Mouse (Mus musculus): ENCODE measurements at regions not wholly inside any gene's neighbourhood (a gene's known extent, or its start where the extent isn't known, plus 50 kb on each side); places are given as distances from the start of the nearest gene placed in this dataset.

DNA sequence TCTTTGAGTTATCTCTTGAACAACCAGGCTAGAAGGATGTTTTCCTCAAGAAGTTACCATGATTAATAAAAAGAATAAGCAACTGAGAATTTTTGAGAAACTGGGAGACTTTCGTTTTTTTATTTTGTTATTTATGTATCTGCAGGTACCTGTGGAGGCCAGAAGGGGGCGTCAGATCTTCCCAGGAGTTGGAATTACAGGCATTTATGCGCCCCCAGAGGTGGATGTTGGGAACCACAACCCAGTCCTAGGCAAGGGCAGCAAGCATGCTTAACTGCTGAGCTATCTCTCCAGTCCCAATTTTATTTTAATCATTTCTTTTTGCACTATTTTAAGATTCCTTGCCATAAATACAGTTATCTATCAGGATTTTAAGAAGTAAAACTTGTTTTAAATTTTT lies 140.0 kb upstream of the Lmcd1 start:
- Histone ChIP-seq H3K4me3 (ENCODE audit: insufficient read depth in 1 of 2, low read depth in 1 of 2, low read length in 2 of 2, poor library complexity in 1 of 2, severe bottlenecking in 1 of 2) (no peak overlapping the region), H3K27ac (ENCODE audit: insufficient read depth, low read depth, low read length, poor library complexity, severe bottlenecking) (no peak overlapping the region), H3K36me3 (ENCODE audit: control insufficient read depth, insufficient read depth, low read length, poor library complexity, severe bottlenecking) (no peaks in the 10 kb centered on the region), H3K4me1 (ENCODE audit: control insufficient read depth in 2 of 2, insufficient read depth in 2 of 2, low read length in 2 of 2, poor library complexity in 1 of 2) (no peaks in the 10 kb centered on the region), H3K9me3 (ENCODE audit: control insufficient read depth, insufficient read depth, low read depth, low read length) (no peaks in the 10 kb centered on the region), H3K9ac (ENCODE audit: insufficient read depth, low read depth, low read length, poor library complexity, severe bottlenecking) (no peak overlapping the region)
- in situ Hi-C loops (cut with MboI; ENCODE audit: low sequenced_read_pairs in 2 of 2, unreplicated experiment in 2 of 2), result loop anchor here in 1 of 2 experiments (10.0 kb wide), 1 partner anchor 231 kb away; no protein-coding TSS in a partner anchor
- TF ChIP-seq MAFK (IDR thresholded peaks at IDR 0.05; ENCODE audit: insufficient read depth, low read depth, low read length) (no peak), HCFC1 (IDR thresholded peaks at IDR 0.05; ENCODE audit: borderline replicate concordance, insufficient read depth, low read length) (no peak), ZC3H11A (IDR thresholded peaks at IDR 0.05; ENCODE audit: borderline replicate concordance, low read depth, low read length) (peak; percentile 79), ZNF384 (IDR thresholded peaks at IDR 0.05; ENCODE audit: low read depth, low read length) (peak; percentile 75; the same call in 1 of the 2 replicates), CHD2 (IDR thresholded peaks at IDR 0.05; ENCODE audit: low read depth, low read length) (no peak)
- DNase-seq (ENCODE audit: low read depth, low spot score), result peak; percentile 74

DNA sequence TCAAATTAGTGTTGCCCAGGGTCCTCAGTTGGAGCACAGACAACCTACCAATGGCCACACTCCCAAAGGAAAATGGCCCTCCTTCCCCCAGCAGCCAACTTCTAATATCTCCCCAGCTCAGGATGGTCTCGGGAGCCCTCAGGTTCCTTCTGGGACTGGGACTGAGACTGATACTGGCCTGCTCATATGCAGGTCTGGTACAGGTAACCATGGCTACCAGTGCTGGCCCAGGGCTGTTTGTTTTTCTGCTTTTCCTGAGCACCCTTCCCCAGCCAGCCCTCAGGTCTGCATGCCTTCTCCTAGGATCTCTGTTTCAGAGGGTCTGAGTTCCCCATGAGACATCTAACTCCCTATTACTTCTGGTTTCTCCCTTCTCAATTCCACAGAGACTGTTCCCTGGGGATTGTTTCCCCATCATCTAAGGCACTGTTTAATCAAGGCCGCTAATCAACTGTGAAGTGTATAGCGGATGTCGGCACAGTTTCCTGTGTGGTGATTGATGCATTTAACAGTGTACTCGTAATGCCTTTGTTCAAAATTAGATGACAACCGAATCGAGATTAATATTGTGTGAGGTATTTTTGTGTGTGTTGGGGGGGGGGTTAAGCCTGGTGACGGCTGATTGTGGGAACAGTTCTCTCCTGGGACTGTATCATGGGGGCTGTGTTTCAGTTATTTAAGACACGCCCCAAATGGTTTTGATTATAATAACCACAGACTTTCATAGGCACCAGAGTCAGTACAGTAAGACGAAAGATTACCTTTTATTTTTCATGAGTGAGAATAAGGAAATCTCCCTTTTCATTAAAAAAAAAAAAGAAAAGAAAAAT lies 120.8 kb upstream of the Lmcd1 start:
- in situ Hi-C loops (cut with MboI; ENCODE audit: low sequenced_read_pairs in 2 of 2, unreplicated experiment in 2 of 2), result no loop called here
- no peak overlapping the region for H3K9ac ChIP-seq (ENCODE audit: insufficient read depth, low read depth, low read length, poor library complexity, severe bottlenecking)
- no peaks in the 10 kb centered on the region for H3K9me3 ChIP-seq (ENCODE audit: control insufficient read depth, insufficient read depth, low read depth, low read length)
- no peaks in the 10 kb centered on the region for H3K4me1 ChIP-seq (ENCODE audit: control insufficient read depth in 2 of 2, insufficient read depth in 2 of 2, low read length in 2 of 2, poor library complexity in 1 of 2)
- DNase-seq (ENCODE audit: low read depth, low spot score), result no peak
- no peak overlapping the region for H3K4me3 ChIP-seq (ENCODE audit: insufficient read depth in 1 of 2, low read depth in 1 of 2, low read length in 2 of 2, poor library complexity in 1 of 2, severe bottlenecking in 1 of 2)
- no peak overlapping the region for H3K27ac ChIP-seq (ENCODE audit: insufficient read depth, low read depth, low read length, poor library complexity, severe bottlenecking)
- no peak for TF ChIP-seq CHD2 (IDR thresholded peaks at IDR 0.05; ENCODE audit: low read depth, low read length)
- TF ChIP-seq ZC3H11A (IDR thresholded peaks at IDR 0.05; ENCODE audit: borderline replicate concordance, low read depth, low read length), result no peak
- no peak for TF ChIP-seq ZNF384 (IDR thresholded peaks at IDR 0.05; ENCODE audit: low read depth, low read length)
- no peak for TF ChIP-seq HCFC1 (IDR thresholded peaks at IDR 0.05; ENCODE audit: borderline replicate concordance, insufficient read depth, low read length)
- no peak for TF ChIP-seq MAFK (IDR thresholded peaks at IDR 0.05; ENCODE audit: insufficient read depth, low read depth, low read length)
- H3K36me3 ChIP-seq (ENCODE audit: control insufficient read depth, insufficient read depth, low read length, poor library complexity, severe bottlenecking), result no peaks in the 10 kb centered on the region

DNA sequence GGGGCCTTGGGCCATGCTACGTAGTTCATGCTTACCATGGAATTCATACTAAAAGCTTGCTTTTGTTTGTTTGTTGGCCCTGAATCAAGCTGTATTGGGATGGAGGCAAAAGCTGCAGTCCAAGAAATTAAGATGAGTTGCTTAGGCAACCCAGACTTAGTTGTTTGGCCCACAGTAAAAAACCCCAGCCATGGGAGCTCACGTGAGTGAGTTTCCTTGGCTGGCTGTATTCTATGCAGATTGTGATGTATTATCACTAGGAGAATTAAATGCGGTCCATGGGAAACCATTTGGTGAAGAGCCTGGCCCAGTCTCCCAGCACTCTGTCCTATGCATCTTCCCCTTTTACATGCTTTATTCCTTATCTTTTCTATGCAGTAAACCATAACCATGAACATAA lies 106.1 kb upstream of the Lmcd1 start:
- Histone ChIP-seq H3K36me3 (ENCODE audit: control insufficient read depth, insufficient read depth, low read length, poor library complexity, severe bottlenecking) (no peaks in the 10 kb centered on the region), H3K4me3 (ENCODE audit: insufficient read depth in 1 of 2, low read depth in 1 of 2, low read length in 2 of 2, poor library complexity in 1 of 2, severe bottlenecking in 1 of 2) (no peak overlapping the region), H3K9me3 (ENCODE audit: control insufficient read depth, insufficient read depth, low read depth, low read length) (no peaks in the 10 kb centered on the region), H3K27ac (ENCODE audit: insufficient read depth, low read depth, low read length, poor library complexity, severe bottlenecking) (no peak overlapping the region), H3K4me1 (ENCODE audit: control insufficient read depth in 2 of 2, insufficient read depth in 2 of 2, low read length in 2 of 2, poor library complexity in 1 of 2) (no peaks in the 10 kb centered on the region), H3K9ac (ENCODE audit: insufficient read depth, low read depth, low read length, poor library complexity, severe bottlenecking) (no peak overlapping the region)
- no peak for TF ChIP-seq ZC3H11A (IDR thresholded peaks at IDR 0.05; ENCODE audit: borderline replicate concordance, low read depth, low read length)
- no peak for TF ChIP-seq ZNF384 (IDR thresholded peaks at IDR 0.05; ENCODE audit: low read depth, low read length)
- DNase-seq (ENCODE audit: low read depth, low spot score), result no peak
- in situ Hi-C loops (cut with MboI; ENCODE audit: low sequenced_read_pairs in 2 of 2, unreplicated experiment in 2 of 2), result no loop called here

DNA sequence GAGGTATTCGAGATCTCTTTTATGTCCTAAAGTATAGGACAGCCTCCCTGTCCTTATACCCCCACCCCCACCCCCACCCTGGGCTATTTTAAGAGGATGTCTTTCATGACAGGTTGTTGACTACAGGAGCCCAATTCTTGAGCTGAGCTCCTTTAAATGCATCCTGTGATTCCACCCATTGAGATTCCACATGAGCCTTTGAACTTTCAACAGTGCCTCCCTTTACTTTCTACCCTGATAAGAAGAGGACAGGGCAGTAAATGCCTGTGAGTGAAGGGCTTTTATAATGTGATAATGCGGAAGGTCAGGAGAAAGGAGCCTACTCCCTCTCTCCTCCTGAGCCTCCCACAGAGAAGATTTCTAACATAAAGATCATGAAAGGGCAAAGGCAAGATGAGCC lies 97.2 kb upstream of the Lmcd1 start:
- H3K36me3 ChIP-seq (ENCODE audit: control insufficient read depth, insufficient read depth, low read length, poor library complexity, severe bottlenecking), result no peaks in the 10 kb centered on the region
- no peak overlapping the region for H3K27ac ChIP-seq (ENCODE audit: insufficient read depth, low read depth, low read length, poor library complexity, severe bottlenecking)

More for the DNA sequence above, 97.2 kb upstream of the Lmcd1 start:
- Histone ChIP-seq H3K9ac (ENCODE audit: insufficient read depth, low read depth, low read length, poor library complexity, severe bottlenecking) (no peak overlapping the region), H3K9me3 (ENCODE audit: control insufficient read depth, insufficient read depth, low read depth, low read length) (no peaks in the 10 kb centered on the region), H3K4me1 (ENCODE audit: control insufficient read depth in 2 of 2, insufficient read depth in 2 of 2, low read length in 2 of 2, poor library complexity in 1 of 2) (no peaks in the 10 kb centered on the region), H3K4me3 (ENCODE audit: insufficient read depth in 1 of 2, low read depth in 1 of 2, low read length in 2 of 2, poor library complexity in 1 of 2, severe bottlenecking in 1 of 2) (no peak overlapping the region)
- TF ChIP-seq HCFC1 (IDR thresholded peaks at IDR 0.05; ENCODE audit: borderline replicate concordance, insufficient read depth, low read length), result no peak
- no peak for TF ChIP-seq CHD2 (IDR thresholded peaks at IDR 0.05; ENCODE audit: low read depth, low read length)
- TF ChIP-seq ZNF384 (IDR thresholded peaks at IDR 0.05; ENCODE audit: low read depth, low read length), result no peak
- TF ChIP-seq ZC3H11A (IDR thresholded peaks at IDR 0.05; ENCODE audit: borderline replicate concordance, low read depth, low read length), result no peak
- TF ChIP-seq MAFK (IDR thresholded peaks at IDR 0.05; ENCODE audit: insufficient read depth, low read depth, low read length), result no peak
- peak; percentile 25 for DNase-seq (ENCODE audit: low read depth, low spot score)
- in situ Hi-C loops (cut with MboI; ENCODE audit: low sequenced_read_pairs in 2 of 2, unreplicated experiment in 2 of 2), result no loop called here

Measured in ES-E14 (cell line).